Mouse (Mus musculus) forebrain, embryonic 12.5 days (tissue): ENCODE results near the gene Nfkb2. TPM values are rescaled to one million over a fixed set of nuclear protein-coding genes. Genes with fewer than 3 reads are reported as not detected.

ENCODE experiments used
- ATAC-seq: fragments of 200-750 bp; cut with Nextera tagmentation; 2 replicates; pipeline ENCODE4 v1.8.0; 2017; ENCODE audit warnings: moderate TSS enrichment; ENCODE audit not compliant: low FRiP score
- H3K27ac ChIP-seq: fragments of 300-500 bp; sonication (generic); 2 replicates; pipeline ENCODE4 v1.5.1; 2016; ENCODE audit warnings: mild to moderate bottlenecking
- H3K27me3 ChIP-seq: fragments of 300-500 bp; sonication (generic); 2 replicates; pipeline ENCODE4 v1.6.1; 2016; ENCODE audit warnings: mild to moderate bottlenecking
- H3K36me3 ChIP-seq: fragments of 300-500 bp; sonication (generic); replicated peaks from 2 replicates; pipeline ENCODE4 v1.6.1; 2016; ENCODE audit warnings: mild to moderate bottlenecking
- H3K4me1 ChIP-seq: fragments of 300-500 bp; sonication (generic); 2 replicates; pipeline ENCODE4 v1.6.1; 2016
- H3K4me2 ChIP-seq: fragments of 300-500 bp; sonication (generic); 2 replicates; pipeline ENCODE4 v1.6.1; 2016; ENCODE audit warnings: mild to moderate bottlenecking, moderate library complexity
- H3K4me3 ChIP-seq: fragments of 300-500 bp; sonication (generic); replicated peaks from 2 replicates; pipeline ENCODE4 v1.5.1; 2016; ENCODE audit warnings: mild to moderate bottlenecking
- H3K9ac ChIP-seq: fragments of 300-500 bp; sonication (generic); 2 replicates; pipeline ENCODE4 v1.6.1; 2016; ENCODE audit warnings: mild to moderate bottlenecking
- H3K9me3 ChIP-seq: fragments of 300-500 bp; sonication (generic); 2 replicates; pipeline ENCODE4 v1.6.1; 2016
- WGBS: fragments of 180-500 bp; shearing (Covaris S2); methylation state at CpG from one replicate; pipeline ENCODE4 v1.1.7; 2016; 5-methylcytosine and 5-hydroxymethylcytosine counted together
- polyA plus RNA-seq: library from polyadenylated mRNA; unstranded; fragments of >200 nt; fragmentation: Nextera tagmentation; extraction: Ambion mirVana; gene quantifications from 2 replicates; pipeline ENCODE4 v1.2.1, GENCODE M21; 2016

Nfkb2 gene
- polyA plus RNA-seq, 1 experiment from 2014 or later = 2.9 TPM

DNA sequence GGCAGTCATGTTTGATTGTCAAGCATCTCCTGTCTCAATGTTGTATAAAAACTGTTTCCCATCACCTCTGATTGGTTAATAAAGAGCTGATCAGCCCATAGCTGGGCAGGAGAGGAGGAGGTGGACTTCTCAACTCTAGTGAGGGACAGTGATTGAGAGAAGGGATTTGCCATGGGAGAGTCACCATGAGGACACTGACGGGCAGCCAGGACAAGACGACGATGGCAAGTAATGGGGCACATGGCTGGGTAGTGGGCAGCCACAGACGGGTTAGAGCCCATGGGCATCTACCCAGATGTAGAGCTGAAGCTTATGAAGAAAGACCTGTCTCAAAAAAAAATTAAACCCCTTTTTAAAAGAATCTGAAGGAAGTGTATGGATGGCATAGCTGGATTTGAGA lies 1.6 kb upstream of the Nfkb2 start:
- peaks cover 25% of the 10 kb centered on the region for H3K4me1 ChIP-seq
- peaks cover 37% of the 10 kb centered on the region for H3K27me3 ChIP-seq
- no peak overlapping the region for H3K4me2 ChIP-seq
- no peak for ATAC-seq
- H3K27ac ChIP-seq = no peak overlapping the region
- no peak overlapping the region for H3K9ac ChIP-seq
- H3K36me3 ChIP-seq = no peaks in the 10 kb centered on the region
- H3K4me3 ChIP-seq = no peak overlapping the region
- WGBS = 87% methylated on average over 4 of the region's 4 CpGs
- no peaks in the 10 kb centered on the region for H3K9me3 ChIP-seq

- ATAC-seq = no peak
These were observed 587 bp upstream of the Nfkb2 start for GRCm38 (mm10) chr19:46303251-46304215.

GRCm38 (mm10) chr19:46304908-46305333 lies 801 bp downstream of the Nfkb2 start:
- no peak overlapping the region for H3K27ac ChIP-seq
- no peaks in the 10 kb centered on the region for H3K9me3 ChIP-seq
- H3K4me3 ChIP-seq = peak overlapping the region; percentile 57
- peaks cover 33% of the 10 kb centered on the region for H3K4me1 ChIP-seq
- ATAC-seq = peak; percentile 28; the same call in 1 of the 2 replicates
- 1% methylated on average over 34 of the region's 34 CpGs for WGBS
- peak overlapping the region; percentile 60 for H3K9ac ChIP-seq
- no peaks in the 10 kb centered on the region for H3K36me3 ChIP-seq
- H3K27me3 ChIP-seq = peaks cover 51% of the 10 kb centered on the region
- H3K4me2 ChIP-seq = peak overlapping the region; percentile 70

More at GRCm38 (mm10) chr19:46303251-46304215, 587 bp upstream of the Nfkb2 start:
- Histone ChIP-seq H3K9me3 (no peaks in the 10 kb centered on the region), H3K27ac (no peak overlapping the region), H3K36me3 (no peaks in the 10 kb centered on the region), H3K4me1 (peaks cover 27% of the 10 kb centered on the region), H3K9ac (no peak overlapping the region), H3K4me2 (peak overlapping the region; percentile 70), H3K4me3 (peak overlapping the region; percentile 57), H3K27me3 (peaks cover 45% of the 10 kb centered on the region)
- WGBS = 60% methylated on average over 18 of the region's 18 CpGs

GRCm38 (mm10) chr19:46305432-46306267 lies 1.5 kb downstream of the Nfkb2 start:
- Histone ChIP-seq H3K9ac (peak overlapping the region; percentile 60), H3K4me1 (peaks cover 33% of the 10 kb centered on the region), H3K27me3 (peaks cover 56% of the 10 kb centered on the region), H3K4me2 (peak overlapping the region; percentile 70), H3K36me3 (no peaks in the 10 kb centered on the region), H3K9me3 (no peaks in the 10 kb centered on the region), H3K4me3 (peak overlapping the region; percentile 57), H3K27ac (no peak overlapping the region)
- ATAC-seq = peak; percentile 68
- under 1% methylated on average over 43 of the region's 43 CpGs for WGBS

GRCm38 (mm10) chr19:46306268-46306610 lies 2.1 kb downstream of the Nfkb2 start:
- WGBS = 52% methylated on average over 5 of the region's 5 CpGs
- H3K4me1 ChIP-seq = peaks cover 33% of the 10 kb centered on the region
- 0 out of 2 replicates have a peak overlapping the region, but pooled peaks have one; percentile 60 for H3K9ac ChIP-seq
- ATAC-seq = no peak
- peak overlapping the region; percentile 70 for H3K4me2 ChIP-seq
- peaks cover 62% of the 10 kb centered on the region for H3K27me3 ChIP-seq
- H3K36me3 ChIP-seq = no peaks in the 10 kb centered on the region; the same call in 1 of the 2 replicates
- H3K4me3 ChIP-seq = peak overlapping the region; percentile 57
- no peak overlapping the region for H3K27ac ChIP-seq
- H3K9me3 ChIP-seq = no peaks in the 10 kb centered on the region

GRCm38 (mm10) chr19:46306751-46307289 lies 2.7 kb downstream of the Nfkb2 start:
- 88% methylated on average over 9 of the region's 9 CpGs for WGBS
- H3K36me3 ChIP-seq = no peaks in the 10 kb centered on the region; the same call in 1 of the 2 replicates
- no peak for ATAC-seq
- no peak overlapping the region for H3K9ac ChIP-seq
- no peak overlapping the region for H3K4me2 ChIP-seq
- peaks cover 33% of the 10 kb centered on the region for H3K4me1 ChIP-seq
- peaks cover 67% of the 10 kb centered on the region for H3K27me3 ChIP-seq
- no peaks in the 10 kb centered on the region for H3K9me3 ChIP-seq
- H3K27ac ChIP-seq = no peak overlapping the region
- no peak overlapping the region for H3K4me3 ChIP-seq

DNA sequence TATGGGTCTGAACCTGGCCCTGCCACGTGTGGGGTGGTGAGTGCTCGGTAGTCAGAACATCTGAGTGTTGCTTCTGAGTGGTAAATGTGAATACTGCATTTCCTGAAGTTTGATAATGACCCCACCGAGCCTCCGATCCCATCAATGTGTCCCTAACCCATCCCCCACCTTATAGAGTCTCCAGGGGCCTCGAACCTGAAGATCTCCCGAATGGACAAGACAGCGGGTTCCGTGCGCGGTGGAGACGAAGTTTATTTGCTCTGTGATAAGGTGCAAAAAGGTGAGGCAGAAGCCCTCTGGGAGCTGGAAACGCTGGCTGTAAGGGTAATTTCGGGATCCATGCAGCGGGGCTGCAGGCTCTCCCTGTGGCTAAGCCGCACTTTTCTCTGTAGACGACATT lies 3.7 kb downstream of the Nfkb2 start:
- H3K9me3 ChIP-seq = no peaks in the 10 kb centered on the region
- no peak overlapping the region for H3K27ac ChIP-seq
- H3K4me2 ChIP-seq = no peak overlapping the region
- peaks cover 33% of the 10 kb centered on the region for H3K4me1 ChIP-seq
- H3K27me3 ChIP-seq = peaks cover 74% of the 10 kb centered on the region
- H3K4me3 ChIP-seq = no peak overlapping the region
- no peak overlapping the region for H3K9ac ChIP-seq
- H3K36me3 ChIP-seq = no peaks in the 10 kb centered on the region; the same call in 1 of the 2 replicates
- no peak for ATAC-seq
- 81% methylated on average over 16 of the region's 16 CpGs for WGBS

DNA sequence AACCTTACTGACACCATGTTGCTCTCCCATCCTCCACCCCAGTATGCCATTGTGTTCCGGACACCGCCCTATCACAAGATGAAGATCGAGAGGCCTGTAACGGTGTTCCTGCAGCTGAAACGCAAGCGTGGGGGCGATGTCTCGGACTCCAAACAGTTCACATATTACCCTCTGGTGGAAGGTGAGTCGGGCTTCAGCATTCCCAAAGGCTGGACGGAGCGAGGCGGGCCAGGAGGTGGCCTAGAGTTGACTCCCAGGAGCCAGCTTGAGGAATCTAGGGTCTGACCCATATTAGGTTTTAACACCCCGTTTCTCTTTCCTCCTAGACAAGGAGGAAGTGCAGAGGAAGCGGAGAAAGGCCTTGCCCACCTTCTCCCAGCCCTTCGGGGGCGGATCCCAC lies 4.2 kb downstream of the Nfkb2 start:
- 53% methylated on average over 16 of the region's 16 CpGs for WGBS
- ATAC-seq = no peak
- H3K4me3 ChIP-seq = peak overlapping the region; percentile 37; the same call in 1 of the 2 replicates

DNA sequence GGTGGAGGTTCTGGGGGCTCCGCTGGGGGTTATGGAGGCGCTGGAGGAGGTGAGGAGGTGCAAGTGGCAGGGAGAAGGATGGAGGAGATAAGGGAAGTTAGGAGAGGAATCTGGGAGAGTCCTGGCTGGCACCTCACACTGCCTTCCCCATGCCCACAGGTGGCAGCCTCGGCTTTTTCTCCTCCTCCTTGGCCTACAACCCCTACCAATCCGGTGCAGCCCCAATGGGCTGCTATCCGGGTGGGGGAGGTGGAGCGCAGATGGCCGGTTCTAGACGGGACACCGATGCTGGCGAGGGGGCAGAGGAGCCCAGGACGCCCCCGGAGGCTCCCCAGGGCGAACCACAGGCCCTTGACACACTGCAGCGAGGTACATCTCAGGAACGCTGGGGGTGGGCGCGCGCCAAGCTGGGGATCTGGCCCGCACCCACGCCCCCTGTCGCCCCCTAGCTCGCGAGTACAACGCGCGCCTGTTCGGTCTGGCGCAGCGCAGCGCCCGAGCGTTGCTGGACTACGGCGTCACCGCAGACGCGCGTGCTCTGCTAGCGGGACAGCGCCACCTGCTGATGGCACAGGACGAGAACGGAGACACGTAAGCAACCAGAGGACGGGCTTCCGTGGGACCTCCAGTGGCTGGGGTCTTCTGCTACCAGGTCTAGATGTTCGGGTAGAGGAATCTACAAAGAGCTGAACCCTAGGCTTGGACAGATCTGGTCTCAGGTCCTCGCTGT lies 4.8 kb downstream of the Nfkb2 start:
- H3K27ac ChIP-seq = no peak overlapping the region
- no peaks in the 10 kb centered on the region; the same call in 1 of the 2 replicates for H3K36me3 ChIP-seq
- peaks cover 31% of the 10 kb centered on the region for H3K4me1 ChIP-seq
- peak overlapping the region; percentile 48; the same call in 1 of the 2 replicates for H3K9ac ChIP-seq
- no peaks in the 10 kb centered on the region for H3K9me3 ChIP-seq
- H3K4me2 ChIP-seq = peak overlapping the region; percentile 67
- peak; percentile 55; the same call in 1 of the 2 replicates for ATAC-seq
- peak overlapping the region; percentile 37 for H3K4me3 ChIP-seq
- WGBS = 1% methylated on average over 47 of the region's 47 CpGs
- peaks cover 85% of the 10 kb centered on the region for H3K27me3 ChIP-seq

More for the DNA sequence above, 4.2 kb downstream of the Nfkb2 start:
- Histone ChIP-seq H3K9ac (no peak overlapping the region), H3K27me3 (peaks cover 79% of the 10 kb centered on the region), H3K4me2 (peak overlapping the region; percentile 67), H3K4me1 (peaks cover 33% of the 10 kb centered on the region), H3K27ac (no peak overlapping the region), H3K36me3 (no peaks in the 10 kb centered on the region; the same call in 1 of the 2 replicates), H3K9me3 (no peaks in the 10 kb centered on the region)

GRCm38 (mm10) chr19:46309651-46310305 lies 5.7 kb downstream of the Nfkb2 start:
- Histone ChIP-seq H3K4me3 (no peak overlapping the region), H3K4me2 (no peak overlapping the region), H3K27me3 (peaks cover 89% of the 10 kb centered on the region)

DNA sequence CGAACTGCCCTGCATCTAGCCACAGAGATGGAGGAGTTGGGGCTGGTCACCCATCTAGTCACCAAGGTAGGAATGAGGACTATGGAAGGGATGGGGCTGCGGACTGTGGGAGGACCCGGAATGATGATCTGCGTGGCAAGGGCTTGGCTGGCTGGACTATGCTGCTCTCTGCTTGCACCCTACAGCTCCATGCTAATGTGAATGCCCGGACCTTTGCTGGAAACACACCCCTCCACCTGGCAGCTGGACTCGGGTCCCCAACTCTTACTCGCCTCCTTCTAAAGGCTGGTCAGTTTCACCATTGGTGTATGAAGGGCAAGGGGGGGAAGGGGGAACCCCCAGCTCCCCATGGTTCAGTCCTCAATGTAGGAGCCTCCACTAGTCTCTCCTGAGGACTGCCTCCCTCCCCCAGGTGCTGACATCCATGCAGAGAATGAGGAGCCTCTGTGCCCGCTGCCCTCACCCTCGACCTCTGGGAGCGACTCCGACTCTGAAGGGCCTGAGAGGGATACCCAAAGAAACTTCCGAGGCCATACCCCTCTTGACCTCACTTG lies 6.3 kb downstream of the Nfkb2 start:
- Histone ChIP-seq H3K36me3 (no peaks in the 10 kb centered on the region; the same call in 1 of the 2 replicates), H3K27me3 (peaks cover 89% of the 10 kb centered on the region), H3K27ac (no peak overlapping the region), H3K4me3 (no peak overlapping the region), H3K4me2 (no peak overlapping the region), H3K9ac (no peak overlapping the region), H3K9me3 (no peaks in the 10 kb centered on the region), H3K4me1 (peaks cover 22% of the 10 kb centered on the region)
- ATAC-seq = no peak
- 92% methylated on average over 12 of the region's 12 CpGs for WGBS

More at GRCm38 (mm10) chr19:46309651-46310305, 5.7 kb downstream of the Nfkb2 start:
- no peak overlapping the region for H3K9ac ChIP-seq
- H3K9me3 ChIP-seq = no peaks in the 10 kb centered on the region
- WGBS = 83% methylated on average over 21 of the region's 21 CpGs
- H3K36me3 ChIP-seq = no peaks in the 10 kb centered on the region; the same call in 1 of the 2 replicates
- ATAC-seq = no peak
- no peak overlapping the region for H3K27ac ChIP-seq
- H3K4me1 ChIP-seq = peaks cover 27% of the 10 kb centered on the region
